Mouse (Mus musculus): Measurements from ENCODE around the gene Snx27.

DNA sequence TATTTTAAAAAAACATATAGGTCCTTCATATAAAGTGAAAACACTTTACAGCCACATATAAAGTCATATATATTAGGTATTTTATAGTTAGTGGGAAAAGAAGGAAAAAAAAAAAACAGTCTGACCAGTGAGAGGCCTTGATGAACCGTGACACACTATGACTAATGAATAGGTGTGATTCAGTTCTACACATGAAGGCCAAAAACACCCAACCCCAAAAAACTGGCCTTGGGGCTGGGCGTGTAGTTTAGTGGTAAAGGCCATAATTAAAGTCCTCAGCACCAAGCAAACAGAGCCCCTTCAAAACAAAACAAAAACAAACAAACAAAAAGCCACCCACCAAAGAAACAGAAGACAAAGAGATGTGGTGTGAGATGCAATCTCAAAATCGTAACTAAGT is 47.4 kb upstream of the Snx27 start:
- TF ChIP-seq POLR2A (IDR thresholded peaks at IDR 0.05; ENCODE audit: borderline replicate concordance, low read depth, low read length) (no peak), CTCF (IDR thresholded peaks at IDR 0.05; ENCODE audit: low read depth, low read length) (no peak)

Measured in bone marrow macrophage, adult 2 months (primary cell).